Mouse (Mus musculus): ENCODE results near the gene Plxdc1.

GRCm38 (mm10) chr11:98024516-98024915 lies 38.3 kb upstream of the Plxdc1 start:
- TF ChIP-seq CTCF (IDR thresholded peaks at IDR 0.05; ENCODE audit: insufficient read depth, low read depth, low read length) (no peak), POLR2A (IDR thresholded peaks at IDR 0.05; ENCODE audit: insufficient read depth, low read depth, low read length) (no peak)
